Mouse (Mus musculus) CD4-positive, CD25-positive, alpha-beta regulatory T cell, adult 4 months (primary cell): ENCODE results near the gene Zfp472. TPM values are rescaled to one million over a fixed set of nuclear protein-coding genes. Genes with fewer than 3 reads are reported as not detected.
A peak's percentile ranks its signal among the peaks of the same experiment; 100 is the strongest.

Source experiments
- ATAC-seq: one replicate; pipeline ENCODE4 v1.8.0; 2017
- polyA plus RNA-seq, 2 experiments: library from polyadenylated mRNA; unstranded; fragments of 100-300 nt; shearing (Covaris generic); gene quantifications; one replicate each; pipeline ENCODE4 v1.2.1; 2017

Zfp472 gene
- polyA plus RNA-seq, result 10 to 100 TPM; 23.1 to 26.6 TPM

GRCm38 (mm10) chr17:32965623-32966290 lies at the start of gene Zfp472:
Zfp472 (plus strand) TSS chr17:32965814.
- ATAC-seq, result peak; percentile 97

DNA sequence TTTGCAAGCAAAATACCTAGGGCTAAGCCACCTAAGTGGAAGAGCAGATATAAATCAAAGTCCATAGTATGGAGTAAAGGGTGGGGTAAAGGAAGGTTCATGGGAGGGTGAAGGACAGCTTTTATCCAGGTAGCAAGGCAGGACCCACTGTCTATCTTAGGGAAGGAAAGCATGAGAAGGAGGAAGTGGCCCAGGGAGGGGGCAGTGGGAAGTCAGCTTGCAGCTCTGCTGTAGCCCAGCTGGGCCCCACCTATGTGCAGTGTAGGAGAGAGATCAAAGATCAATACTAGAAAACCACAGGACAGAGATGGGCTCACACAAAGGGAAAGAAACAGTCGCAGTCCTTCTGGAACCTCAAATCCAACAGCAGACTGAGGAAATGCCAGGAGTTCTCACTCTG lies 49.5 kb upstream of the Zfp472 start:
- ATAC-seq, result no peak

- ATAC-seq, result no peak
Measured at GRCm38 (mm10) chr17:32917131-32917530, 48.5 kb upstream of the Zfp472 start, which contains the start of gene Cyp4f14. Cyp4f14 (minus strand) TSS chr17:32917342.

DNA sequence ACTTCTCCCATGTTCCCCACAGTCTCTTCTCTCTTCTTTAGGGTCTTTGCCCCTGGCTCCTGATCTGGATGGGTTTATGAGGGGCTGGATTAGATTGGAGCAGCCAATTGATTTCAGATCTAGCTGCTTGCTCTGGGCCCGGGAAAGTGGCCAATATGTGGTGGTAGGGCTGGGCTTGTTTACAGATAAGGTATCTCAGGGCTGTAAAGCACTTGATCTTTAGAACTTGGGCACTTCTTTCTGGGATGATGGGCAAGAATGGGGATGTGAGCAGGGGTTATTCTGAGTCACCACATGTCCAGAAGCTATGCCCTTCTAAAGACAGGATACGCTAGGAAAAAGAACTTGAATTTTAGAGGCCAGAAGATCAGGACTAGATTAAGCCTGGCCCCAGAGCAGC lies 46.5 kb upstream of the Zfp472 start:
- no peak for ATAC-seq

- ATAC-seq, result no peak
Measured at GRCm38 (mm10) chr17:32923681-32924080, 41.9 kb upstream of the Zfp472 start.

- ATAC-seq, result peak; percentile 99
Measured at GRCm38 (mm10) chr17:32924658-32925312, 40.8 kb upstream of the Zfp472 start.

DNA sequence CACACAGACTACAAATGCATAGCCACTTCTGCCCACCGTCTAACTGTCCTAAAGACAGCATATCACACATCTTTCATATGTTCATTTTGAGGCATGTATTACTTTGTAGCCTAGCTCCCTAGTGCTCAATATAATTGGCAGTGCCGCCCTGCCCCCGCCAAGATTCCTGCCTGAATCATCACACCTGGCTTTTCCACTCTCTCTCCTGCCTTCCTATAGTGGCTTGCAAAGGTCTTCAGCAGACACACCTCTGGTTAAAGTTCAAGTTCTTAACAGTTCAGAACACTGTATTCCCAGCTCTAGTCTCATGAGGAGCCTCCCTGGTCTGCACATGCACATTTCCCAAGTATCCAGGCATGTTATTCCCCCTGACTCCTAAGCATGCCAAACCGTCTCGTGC lies 37.8 kb upstream of the Zfp472 start:
- ATAC-seq, result no peak

GRCm38 (mm10) chr17:32939831-32940230 lies 25.8 kb upstream of the Zfp472 start:
- no peak for ATAC-seq

- no peak for ATAC-seq
Measured at GRCm38 (mm10) chr17:32943661-32944060, 22.0 kb upstream of the Zfp472 start.

- no peak for ATAC-seq
Measured at GRCm38 (mm10) chr17:32944402-32945035, 21.1 kb upstream of the Zfp472 start.

- peak; percentile 7 for ATAC-seq
Measured at GRCm38 (mm10) chr17:32946716-32947115, 18.9 kb upstream of the Zfp472 start.

DNA sequence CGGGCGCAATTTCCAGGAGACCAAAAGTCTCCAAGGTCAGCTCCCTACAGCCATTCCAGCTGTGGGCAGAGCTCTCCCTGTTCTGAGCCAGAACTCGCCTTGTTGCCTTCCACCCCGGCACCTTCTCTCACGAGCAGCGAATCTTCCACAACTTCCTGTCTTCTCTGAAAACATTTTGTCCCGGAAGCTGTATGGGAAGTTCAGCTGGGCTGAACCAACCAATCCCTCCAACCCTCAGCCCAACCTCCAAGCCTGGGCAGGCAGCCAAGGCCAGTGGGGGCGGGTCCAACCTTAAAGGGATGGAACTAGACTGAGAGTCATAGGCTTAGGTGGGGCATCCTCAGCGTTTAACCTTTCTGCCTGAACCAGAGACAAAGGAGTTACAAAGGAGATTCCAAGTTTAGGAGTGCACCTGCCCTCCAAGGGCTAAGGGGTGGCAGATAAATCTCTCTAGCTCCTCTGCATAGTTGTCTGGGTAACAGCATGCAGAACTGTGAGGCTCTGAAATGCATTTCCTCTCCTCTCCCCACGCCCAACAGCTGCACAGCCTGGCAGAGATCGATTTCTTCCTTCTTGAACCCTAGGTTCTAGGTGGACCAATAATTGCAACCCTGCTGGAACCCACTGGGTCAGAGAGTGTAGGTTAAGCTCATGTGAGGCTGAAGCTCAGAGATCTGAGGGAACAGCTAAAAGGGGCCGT lies 18.2 kb upstream of the Zfp472 start, which contains the start of gene Cyp4f13:
Gene Cyp4f13, minus strand, starts transcription at position 188 of the 700 bp plus-strand sequence.
- peak; percentile 94 for ATAC-seq

DNA sequence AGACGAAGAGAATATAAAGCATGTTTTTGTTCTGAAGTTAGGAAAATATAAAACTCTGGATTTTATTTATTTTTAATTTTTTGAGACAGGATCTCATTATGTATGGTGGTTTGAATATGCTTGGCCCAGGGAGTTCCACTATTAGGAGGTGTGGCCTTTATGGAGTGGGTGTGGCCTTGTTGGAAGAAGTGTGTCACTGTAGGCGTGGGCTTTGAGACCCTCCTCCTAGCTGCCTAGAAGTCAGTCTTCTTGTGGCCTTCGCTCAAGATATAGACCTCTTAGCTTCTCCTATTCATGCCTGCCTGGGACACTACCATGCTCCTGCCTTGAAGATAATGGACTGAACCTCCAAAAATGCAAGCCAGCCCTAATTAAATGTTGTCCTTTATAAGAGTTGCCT lies 15.5 kb upstream of the Zfp472 start:
- no peak for ATAC-seq

- no peak for ATAC-seq
Measured at GRCm38 (mm10) chr17:32951006-32951405, 14.6 kb upstream of the Zfp472 start.

- ATAC-seq, result peak; percentile 27
Measured at GRCm38 (mm10) chr17:32951441-32951840, 14.2 kb upstream of the Zfp472 start.

GRCm38 (mm10) chr17:32965253-32965622 lies 376 bp upstream of the Zfp472 start:
- peak; percentile 46 for ATAC-seq

DNA sequence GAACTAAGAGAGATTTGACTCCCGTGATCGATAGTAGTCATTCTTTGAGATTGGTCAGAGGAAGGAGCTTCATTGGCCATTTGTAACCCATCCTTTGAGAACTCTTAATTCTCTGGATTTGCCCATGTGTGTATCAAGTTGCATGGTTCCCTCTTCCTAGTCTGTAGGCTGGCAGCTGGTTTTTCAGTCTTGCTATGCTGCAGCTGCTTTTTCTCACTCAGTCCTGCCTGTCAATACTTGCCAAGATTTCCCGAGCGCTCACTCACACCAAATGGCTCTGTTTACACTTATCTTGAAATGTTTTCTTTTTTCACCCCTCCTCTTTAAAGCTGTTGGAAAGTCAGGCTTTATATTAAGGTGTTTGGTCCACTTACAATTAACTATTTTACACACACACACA lies 15.7 kb downstream of the Zfp472 start:
- no peak for ATAC-seq

DNA sequence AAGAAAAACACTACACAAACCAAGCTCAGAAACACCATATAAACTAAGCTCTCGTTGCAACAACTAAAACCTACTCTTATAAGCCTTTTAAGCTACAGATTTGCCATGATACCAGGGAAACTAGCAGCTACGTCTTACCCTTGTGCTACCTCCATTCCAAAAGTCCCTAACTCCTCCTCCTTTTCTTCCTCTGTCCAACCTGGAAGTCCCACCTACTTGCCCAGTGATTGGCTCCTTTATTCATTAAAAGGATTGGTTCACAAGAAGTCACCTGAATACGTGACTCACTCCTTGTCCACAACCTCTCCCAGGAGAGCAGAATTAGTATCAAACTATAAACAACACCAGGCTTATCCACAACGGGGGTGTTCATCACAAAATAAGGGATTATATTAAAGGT lies 20.7 kb downstream of the Zfp472 start:
- ATAC-seq, result no peak

GRCm38 (mm10) chr17:32991965-32992698 lies 26.5 kb downstream of the Zfp472 start:
- ATAC-seq, result no peak

DNA sequence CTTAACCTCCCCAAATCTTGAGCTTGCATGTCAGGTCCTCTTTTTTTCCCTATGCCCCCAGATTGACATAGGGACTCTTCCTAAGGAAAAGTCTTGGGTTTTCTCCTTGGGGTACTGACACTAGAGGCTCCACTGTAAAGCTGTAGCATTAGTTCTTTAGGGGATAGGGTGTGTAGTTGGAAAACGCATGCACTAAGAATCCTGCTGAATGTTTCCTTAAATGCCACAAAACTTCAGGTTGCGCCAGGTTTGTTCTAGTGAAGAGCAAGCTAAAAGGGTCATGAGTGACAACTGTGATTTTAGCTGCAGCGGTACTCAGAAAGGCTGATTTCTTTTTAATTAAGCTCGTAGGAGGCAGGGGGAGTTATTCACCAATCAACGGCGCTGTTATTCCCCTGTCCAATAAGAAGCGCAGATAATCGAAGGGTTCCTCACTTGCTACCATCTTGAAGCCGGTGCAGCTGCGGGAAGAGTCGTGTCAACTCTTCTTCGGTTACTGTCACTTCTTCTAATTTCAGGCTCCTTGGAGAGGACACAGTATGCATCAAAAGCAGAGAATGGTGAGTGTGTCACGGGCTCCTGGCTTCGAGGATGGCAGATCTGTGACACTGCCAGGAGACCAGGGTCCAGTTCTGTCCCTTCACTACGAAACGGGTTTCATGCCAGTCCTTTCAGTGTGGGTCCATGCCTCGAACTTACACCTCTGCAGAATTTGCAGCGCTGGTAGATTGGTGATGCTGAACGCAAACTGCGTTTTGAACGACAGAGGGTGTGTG lies 27.3 kb downstream of the Zfp472 start, which contains the start of gene Zfp952:
Gene Zfp952, plus strand, starts transcription at position 431 of the 776 bp plus-strand sequence.
- peak; percentile 99 for ATAC-seq

GRCm38 (mm10) chr17:32998492-32998891 lies 32.9 kb downstream of the Zfp472 start:
- no peak for ATAC-seq
